Mouse (Mus musculus): ENCODE results near the gene Parp8. TPM values are rescaled to one million over a fixed set of nuclear protein-coding genes. Genes with fewer than 3 reads are reported as not detected.

Gene Parp8
- polyA plus RNA-seq (2015; fragmentation: Illumina TruSeq; extraction: RNeasy Lipid Tissue Mini Kit (QIAGEN cat#74804); ENCODE audit: low read depth, low replicate concordance), result 18.8 TPM

GRCm38 (mm10) chr13:117025226-117026067 lies at the start of gene Parp8:
Parp8 (minus strand) TSS chr13:117025537.

Other genes with a start within 250 kb of the Parp8 start
- 29.5 TPM for gene Emb, start 183.0 kb upstream of the Parp8 start, polyA plus RNA-seq (2015; fragmentation: Illumina TruSeq; extraction: RNeasy Lipid Tissue Mini Kit (QIAGEN cat#74804); ENCODE audit: low read depth, low replicate concordance)
- 0.98 TPM for gene Gm17509, start 195.5 kb upstream of the Parp8 start, polyA plus RNA-seq (2015; fragmentation: Illumina TruSeq; extraction: RNeasy Lipid Tissue Mini Kit (QIAGEN cat#74804); ENCODE audit: low read depth, low replicate concordance)

All from brain, adult 10 weeks (tissue).